Mouse (Mus musculus) liver, embryonic 14.5 days (tissue): ENCODE measurements around the gene Gm10181.

Experiments
- CTCF ChIP-seq: IDR thresholded peaks from 2 replicates; pipeline ENCODE4 v1.5.1; 2016; ENCODE audit warnings: antibody characterized with exemption, low read depth, control low read depth
- EP300 ChIP-seq: IDR thresholded peaks from 2 replicates; pipeline ENCODE4 v1.6.1; 2016; ENCODE audit warnings: antibody characterized with exemption, low read depth

DNA sequence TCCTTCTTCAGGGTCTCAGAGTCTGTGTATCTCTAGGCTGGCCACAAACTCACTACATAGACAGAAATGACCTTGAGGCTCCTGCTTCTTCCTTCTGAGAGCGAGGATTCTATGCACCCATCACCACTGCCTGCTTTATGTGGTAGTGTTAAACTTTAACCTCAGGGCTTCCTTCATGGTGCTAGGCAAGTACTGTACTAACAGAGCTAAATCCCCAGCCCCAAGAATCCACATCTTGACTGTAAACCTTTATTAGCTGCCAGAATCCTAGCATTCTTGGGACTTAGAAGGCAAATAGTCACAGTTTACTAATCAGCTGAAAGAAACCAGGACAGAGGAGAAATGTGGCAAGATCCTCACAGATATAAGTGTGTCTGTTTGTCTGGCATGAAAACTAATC, 1.6 kb downstream of the Gm10181 start:
- no peak for TF ChIP-seq CTCF
- TF ChIP-seq EP300, result no peak
